Mouse (Mus musculus): ENCODE data around the gene Bcor. TPM values are rescaled to one million over a fixed set of nuclear protein-coding genes. Genes with fewer than 3 reads are reported as not detected.

The Bcor gene
- polyA plus RNA-seq, 1 experiment from 2014 or later: 14.7 TPM

GRCm38 (mm10) chrX:12053315-12053914 is 106.7 kb downstream of the Bcor start:
- Histone ChIP-seq H3K4me1 (ENCODE audit: control insufficient read depth, insufficient read depth, low read length) (peaks cover 6% of the 10 kb centered on the region; the same call in 1 of the 2 replicates), H3K27ac (ENCODE audit: low read length) (no peak overlapping the region), H3K4me3 (ENCODE audit: low read depth, low read length) (no peak overlapping the region), H3K36me3 (ENCODE audit: control insufficient read depth, insufficient read depth, low read length) (0 out of 2 replicates have a peak, but pooled peaks cover 2% of the 10 kb centered on the region), H3K27me3 (ENCODE audit: control insufficient read depth, insufficient read depth, low read depth, low read length) (no peaks in the 10 kb centered on the region), H3K9me3 (replicated peaks; ENCODE audit: control insufficient read depth, low read length, poor library complexity, severe bottlenecking) (no peaks in the 10 kb centered on the region), H3K4me2 (ENCODE audit: low read length) (no peak overlapping the region), H3K9ac (ENCODE audit: low read depth, low read length) (no peak overlapping the region)
- 74% methylated on average over 9 of the region's 9 CpGs for WGBS
- ATAC-seq: no peak

GRCm38 (mm10) chrX:12052651-12053050 is 107.5 kb downstream of the Bcor start:
- no peak for ATAC-seq

GRCm38 (mm10) chrX:12048721-12049120 is 111.4 kb downstream of the Bcor start:
- no peak for ATAC-seq
- no peak overlapping the region for H3K4me3 ChIP-seq (ENCODE audit: low read depth, low read length)
- H3K9ac ChIP-seq (ENCODE audit: low read depth, low read length): no peak overlapping the region
- H3K4me1 ChIP-seq (ENCODE audit: control insufficient read depth, insufficient read depth, low read length): peaks cover 11% of the 10 kb centered on the region
- no peak overlapping the region for H3K27ac ChIP-seq (ENCODE audit: low read length)
- WGBS: 59% methylated on average over 11 of the region's 11 CpGs
- no peaks in the 10 kb centered on the region; the same call in 1 of the 2 replicates for H3K36me3 ChIP-seq (ENCODE audit: control insufficient read depth, insufficient read depth, low read length)
- no peak overlapping the region for H3K4me2 ChIP-seq (ENCODE audit: low read length)
- H3K27me3 ChIP-seq (ENCODE audit: control insufficient read depth, insufficient read depth, low read depth, low read length): no peaks in the 10 kb centered on the region
- H3K9me3 ChIP-seq (replicated peaks; ENCODE audit: control insufficient read depth, low read length, poor library complexity, severe bottlenecking): no peaks in the 10 kb centered on the region

More at GRCm38 (mm10) chrX:12052651-12053050, 107.5 kb downstream of the Bcor start:
- H3K4me3 ChIP-seq (ENCODE audit: low read depth, low read length): no peak overlapping the region
- H3K36me3 ChIP-seq (ENCODE audit: control insufficient read depth, insufficient read depth, low read length): 0 out of 2 replicates have a peak, but pooled peaks cover 2% of the 10 kb centered on the region
- no peak overlapping the region for H3K27ac ChIP-seq (ENCODE audit: low read length)
- H3K4me1 ChIP-seq (ENCODE audit: control insufficient read depth, insufficient read depth, low read length): peaks cover 9% of the 10 kb centered on the region
- H3K9me3 ChIP-seq (replicated peaks; ENCODE audit: control insufficient read depth, low read length, poor library complexity, severe bottlenecking): no peaks in the 10 kb centered on the region
- 90% methylated on average over 1 of the region's 1 CpGs for WGBS
- no peak overlapping the region for H3K9ac ChIP-seq (ENCODE audit: low read depth, low read length)
- no peak overlapping the region for H3K4me2 ChIP-seq (ENCODE audit: low read length)
- no peaks in the 10 kb centered on the region for H3K27me3 ChIP-seq (ENCODE audit: control insufficient read depth, insufficient read depth, low read depth, low read length)

- Histone ChIP-seq H3K9ac (ENCODE audit: low read depth, low read length) (no peak overlapping the region), H3K9me3 (replicated peaks; ENCODE audit: control insufficient read depth, low read length, poor library complexity, severe bottlenecking) (no peaks in the 10 kb centered on the region), H3K36me3 (ENCODE audit: control insufficient read depth, insufficient read depth, low read length) (no peaks in the 10 kb centered on the region; the same call in 1 of the 2 replicates), H3K27me3 (ENCODE audit: control insufficient read depth, insufficient read depth, low read depth, low read length) (no peaks in the 10 kb centered on the region), H3K27ac (ENCODE audit: low read length) (no peak overlapping the region), H3K4me1 (ENCODE audit: control insufficient read depth, insufficient read depth, low read length) (peaks cover 11% of the 10 kb centered on the region), H3K4me3 (ENCODE audit: low read depth, low read length) (no peak overlapping the region), H3K4me2 (ENCODE audit: low read length) (no peak overlapping the region)
- 33% methylated on average over 9 of the region's 9 CpGs for WGBS
- ATAC-seq: no peak
These were observed 112.0 kb downstream of the Bcor start for GRCm38 (mm10) chrX:12048166-12048565.

GRCm38 (mm10) chrX:12047223-12047911 is 112.8 kb downstream of the Bcor start:
- no peak overlapping the region for H3K9ac ChIP-seq (ENCODE audit: low read depth, low read length)
- 18% methylated on average over 16 of the region's 16 CpGs for WGBS
- ATAC-seq: peak; percentile 73; the same call in 1 of the 2 replicates
- H3K4me2 ChIP-seq (ENCODE audit: low read length): no peak overlapping the region
- H3K36me3 ChIP-seq (ENCODE audit: control insufficient read depth, insufficient read depth, low read length): no peaks in the 10 kb centered on the region; the same call in 1 of the 2 replicates
- H3K4me1 ChIP-seq (ENCODE audit: control insufficient read depth, insufficient read depth, low read length): peaks cover 11% of the 10 kb centered on the region
- no peak overlapping the region; the same call in 1 of the 2 replicates for H3K27ac ChIP-seq (ENCODE audit: low read length)
- no peaks in the 10 kb centered on the region for H3K27me3 ChIP-seq (ENCODE audit: control insufficient read depth, insufficient read depth, low read depth, low read length)
- H3K9me3 ChIP-seq (replicated peaks; ENCODE audit: control insufficient read depth, low read length, poor library complexity, severe bottlenecking): no peaks in the 10 kb centered on the region
- no peak overlapping the region for H3K4me3 ChIP-seq (ENCODE audit: low read depth, low read length)

- Histone ChIP-seq H3K9ac (ENCODE audit: low read depth, low read length) (no peak overlapping the region), H3K27ac (ENCODE audit: low read length) (no peak overlapping the region), H3K4me3 (ENCODE audit: low read depth, low read length) (no peak overlapping the region), H3K9me3 (replicated peaks; ENCODE audit: control insufficient read depth, low read length, poor library complexity, severe bottlenecking) (no peaks in the 10 kb centered on the region), H3K36me3 (ENCODE audit: control insufficient read depth, insufficient read depth, low read length) (no peaks in the 10 kb centered on the region; the same call in 1 of the 2 replicates), H3K27me3 (ENCODE audit: control insufficient read depth, insufficient read depth, low read depth, low read length) (no peaks in the 10 kb centered on the region), H3K4me1 (ENCODE audit: control insufficient read depth, insufficient read depth, low read length) (peaks cover 7% of the 10 kb centered on the region), H3K4me2 (ENCODE audit: low read length) (no peak overlapping the region)
- no peak for ATAC-seq
- 48% methylated on average over 13 of the region's 13 CpGs for WGBS
These were observed 113.5 kb downstream of the Bcor start for GRCm38 (mm10) chrX:12046676-12047075.

GRCm38 (mm10) chrX:12043352-12043751 is 116.8 kb downstream of the Bcor start:
- no peak overlapping the region for H3K9ac ChIP-seq (ENCODE audit: low read depth, low read length)
- H3K27me3 ChIP-seq (ENCODE audit: control insufficient read depth, insufficient read depth, low read depth, low read length): no peaks in the 10 kb centered on the region
- ATAC-seq: no peak
- no peak overlapping the region for H3K27ac ChIP-seq (ENCODE audit: low read length)
- H3K4me2 ChIP-seq (ENCODE audit: low read length): no peak overlapping the region
- peaks cover 5% of the 10 kb centered on the region for H3K4me1 ChIP-seq (ENCODE audit: control insufficient read depth, insufficient read depth, low read length)
- WGBS: 58% methylated on average over 14 of the region's 14 CpGs
- H3K36me3 ChIP-seq (ENCODE audit: control insufficient read depth, insufficient read depth, low read length): peaks cover 3% of the 10 kb centered on the region; the same call in 1 of the 2 replicates
- H3K9me3 ChIP-seq (replicated peaks; ENCODE audit: control insufficient read depth, low read length, poor library complexity, severe bottlenecking): no peaks in the 10 kb centered on the region
- H3K4me3 ChIP-seq (ENCODE audit: low read depth, low read length): no peak overlapping the region

- H3K9me3 ChIP-seq (replicated peaks; ENCODE audit: control insufficient read depth, low read length, poor library complexity, severe bottlenecking): no peaks in the 10 kb centered on the region
- peaks cover 3% of the 10 kb centered on the region; the same call in 1 of the 2 replicates for H3K36me3 ChIP-seq (ENCODE audit: control insufficient read depth, insufficient read depth, low read length)
- no peaks in the 10 kb centered on the region for H3K27me3 ChIP-seq (ENCODE audit: control insufficient read depth, insufficient read depth, low read depth, low read length)
These were observed 118.7 kb downstream of the Bcor start for GRCm38 (mm10) chrX:12041453-12041852.

More at GRCm38 (mm10) chrX:12041453-12041852, 118.7 kb downstream of the Bcor start:
- Histone ChIP-seq H3K4me1 (ENCODE audit: control insufficient read depth, insufficient read depth, low read length) (no peaks in the 10 kb centered on the region), H3K9ac (ENCODE audit: low read depth, low read length) (no peak overlapping the region), H3K27ac (ENCODE audit: low read length) (no peak overlapping the region), H3K4me2 (ENCODE audit: low read length) (no peak overlapping the region), H3K4me3 (ENCODE audit: low read depth, low read length) (no peak overlapping the region)
- ATAC-seq: no peak
- WGBS: 95% methylated on average over 5 of the region's 5 CpGs
